Mouse (Mus musculus): ENCODE results near the gene Tbc1d25.

GRCm38 (mm10) chrX:8218114-8218513 is 42.1 kb upstream of the Tbc1d25 start:
- TF ChIP-seq CTCF (IDR thresholded peaks at IDR 0.05; ENCODE audit: low read depth) (no peak), EP300 (IDR thresholded peaks at IDR 0.05; ENCODE audit: low read depth) (no peak)

All from heart, postnatal 0 days (tissue).